Mouse (Mus musculus) cerebellum, adult 11-12 months (tissue): Measurements from ENCODE around the gene Ly6g6e.
"Not testable (repeated sequence)": the region's sequence is repeated elsewhere in the genome, so short reads cannot be mapped to it uniquely, and the experiment has no call there.

Experiments used
- DNase-seq: peaks from one replicate; pipeline ENCODE4 v3.0.0; 2022

The Ly6g6e gene

DNA sequence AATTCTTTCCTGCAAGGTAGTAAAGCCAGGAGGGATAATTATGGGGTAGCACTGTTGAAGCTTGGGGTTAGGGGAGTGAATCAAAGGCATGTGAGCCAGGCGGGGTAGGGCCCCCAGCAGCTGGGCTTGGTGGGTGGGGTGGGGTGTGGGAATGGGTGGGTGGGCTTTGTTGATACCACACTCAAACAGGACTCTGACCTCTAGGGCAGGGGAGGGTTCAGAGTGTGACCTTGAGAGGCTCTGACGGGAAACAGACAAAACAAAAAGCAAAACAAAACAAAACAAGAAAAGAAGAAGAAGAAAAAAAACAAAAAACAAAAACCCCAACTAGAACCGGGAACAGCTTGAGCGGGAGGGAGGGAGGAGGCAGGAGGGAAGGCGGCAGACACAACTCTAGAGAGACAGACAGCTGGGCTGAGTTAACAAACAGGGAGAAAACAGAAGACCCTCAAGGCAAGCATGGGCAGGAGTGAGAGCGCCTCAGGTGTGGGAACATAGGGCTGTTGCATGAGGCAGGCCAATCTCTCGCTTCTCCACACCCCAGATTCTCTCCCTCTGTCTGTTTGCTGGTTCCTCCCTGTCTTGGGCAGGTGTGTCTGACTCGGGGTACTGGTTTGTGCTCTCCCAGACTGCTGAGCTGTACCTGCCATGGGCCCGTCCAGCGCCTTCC, at the start of gene Ly6g6e:
Ly6g6e (plus strand) TSS at position 396 of the 670 bp plus-strand sequence.
- no peak for DNase-seq

DNA sequence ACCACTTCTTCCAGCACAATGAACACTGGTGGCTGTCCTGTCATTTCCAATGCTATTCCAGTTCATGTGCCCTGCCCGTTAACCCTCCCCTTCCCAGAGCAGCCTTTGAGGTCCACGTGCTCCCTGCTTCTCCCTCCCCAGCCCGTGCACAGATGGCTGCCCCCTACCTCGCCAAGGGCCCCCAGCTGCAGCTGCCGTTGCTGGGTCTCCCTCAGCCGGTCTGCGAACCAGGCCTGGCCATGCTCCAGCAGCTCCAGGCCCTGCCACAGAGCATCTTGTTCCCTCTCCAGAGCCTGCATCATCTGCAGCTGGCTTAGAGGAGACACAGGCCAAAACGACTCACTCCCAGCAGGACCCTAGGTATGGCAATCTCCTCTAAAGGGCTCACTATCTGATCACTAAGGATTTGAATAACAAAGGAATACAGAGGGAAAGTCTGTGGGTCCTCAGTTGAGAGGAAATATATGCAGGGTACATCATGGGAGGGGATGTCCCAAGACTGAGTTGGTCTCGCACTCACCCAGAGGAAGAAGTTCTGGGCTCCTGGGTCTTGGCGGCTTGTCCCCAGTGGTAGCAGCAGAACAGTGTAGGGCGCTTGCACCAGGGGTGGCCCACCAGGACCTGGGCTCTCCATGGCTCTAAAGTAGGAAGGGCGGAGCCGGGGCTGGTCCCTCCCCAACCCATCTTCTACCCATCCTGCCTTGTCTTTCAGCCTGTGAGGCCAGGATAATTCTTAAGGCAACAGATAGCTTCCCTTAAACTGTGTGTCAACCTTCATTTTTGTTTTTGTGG, 49.2 kb upstream of the Ly6g6e start, which contains the start of gene Sapcd1:
Sapcd1 (minus strand) TSS at position 740 of the 792 bp plus-strand sequence.
- DNase-seq, result peak; percentile 49

DNA sequence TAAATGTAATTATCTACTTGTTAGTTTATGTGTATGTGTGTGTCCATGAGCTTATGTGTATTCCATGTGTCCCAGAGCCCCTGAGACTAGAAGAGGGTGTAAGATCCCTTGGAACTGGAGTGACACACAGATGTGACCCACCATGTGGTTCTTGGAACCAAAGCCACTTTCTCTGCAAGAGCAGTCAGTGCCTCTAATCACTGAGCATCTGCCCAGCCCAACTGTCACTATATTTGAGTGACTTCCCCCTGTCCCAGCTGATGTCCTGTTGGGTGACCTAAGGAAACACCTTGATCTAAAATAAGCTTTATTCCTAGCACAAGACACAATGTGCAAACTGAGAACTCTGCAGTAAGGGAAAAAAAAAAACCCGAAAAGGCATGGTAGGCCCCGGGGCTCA, 48.4 kb upstream of the Ly6g6e start:
- DNase-seq, result no peak

GRCm38 (mm10) chr17:35029691-35030532, 46.8 kb upstream of the Ly6g6e start:
- no peak for DNase-seq

DNA sequence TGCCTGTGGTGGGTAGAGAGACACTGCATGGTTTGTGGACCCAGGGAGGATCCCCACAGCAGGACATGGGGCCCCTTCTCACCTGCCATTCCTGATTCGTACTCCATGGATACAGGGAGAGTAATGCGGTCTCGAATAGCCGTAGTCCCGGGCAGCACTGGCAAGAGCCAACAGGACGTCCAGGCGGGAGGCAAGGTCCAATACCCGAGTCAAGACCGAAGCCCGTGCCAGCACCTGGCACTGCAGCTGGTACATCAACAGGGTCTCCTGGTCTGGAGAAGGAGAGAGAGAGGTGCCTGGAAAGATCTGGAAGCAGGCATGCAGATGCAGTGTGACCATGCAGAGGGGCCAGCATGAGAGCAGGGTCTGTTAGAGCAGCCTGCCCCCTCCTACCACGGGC, 45.4 kb upstream of the Ly6g6e start:
- no peak for DNase-seq

DNA sequence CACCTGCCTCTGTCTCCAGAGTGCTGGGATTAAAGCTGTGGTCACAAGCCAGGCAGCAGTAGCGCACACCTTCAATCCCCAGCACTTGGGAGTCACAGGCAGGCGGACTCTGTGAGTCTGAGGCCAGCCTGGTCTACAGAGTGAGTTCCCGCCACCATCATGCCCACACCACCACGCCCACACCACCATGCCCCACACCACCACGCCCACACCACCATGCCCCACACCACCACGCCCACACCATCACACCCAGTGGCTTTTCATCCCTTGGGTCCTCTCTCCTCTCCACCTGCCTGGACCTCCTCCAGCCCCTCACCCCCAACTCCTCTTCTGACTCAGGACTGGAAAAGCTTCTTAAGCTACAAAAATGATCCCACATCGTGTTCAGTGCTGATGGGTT, 44.8 kb upstream of the Ly6g6e start:
- no peak for DNase-seq

DNA sequence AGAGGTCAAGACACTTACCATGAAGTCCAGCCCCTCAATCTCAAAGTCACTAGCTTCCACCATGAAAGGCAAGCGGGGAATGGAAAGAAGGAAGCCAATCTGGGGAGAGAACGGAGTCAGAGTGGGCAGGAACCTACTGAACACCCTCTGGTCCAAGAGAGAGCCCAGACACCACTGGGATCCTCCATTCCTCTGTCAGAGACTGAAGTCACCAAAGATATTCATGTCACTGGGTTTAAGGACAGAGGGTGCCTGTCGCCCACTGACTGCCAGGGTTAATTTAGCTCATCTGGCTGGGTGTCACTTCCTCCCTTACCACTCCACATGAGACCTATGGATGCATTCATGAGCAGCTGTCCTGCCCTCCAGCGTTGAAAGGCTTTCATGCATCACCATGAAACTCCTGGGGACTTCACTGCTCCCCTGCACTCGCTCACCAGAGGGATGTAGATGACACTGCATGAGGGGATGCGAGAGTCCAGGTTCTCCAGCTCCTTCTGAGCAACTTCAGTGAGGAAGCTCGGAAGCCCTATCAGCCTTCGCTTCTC, 44.3 kb upstream of the Ly6g6e start:
- DNase-seq, result no peak

- DNase-seq, result not testable (repeated sequence)
Observed at GRCm38 (mm10) chr17:35033703-35034102, 43.0 kb upstream of the Ly6g6e start.

- no peak for DNase-seq
Observed at GRCm38 (mm10) chr17:35034896-35035295, 41.8 kb upstream of the Ly6g6e start.

DNA sequence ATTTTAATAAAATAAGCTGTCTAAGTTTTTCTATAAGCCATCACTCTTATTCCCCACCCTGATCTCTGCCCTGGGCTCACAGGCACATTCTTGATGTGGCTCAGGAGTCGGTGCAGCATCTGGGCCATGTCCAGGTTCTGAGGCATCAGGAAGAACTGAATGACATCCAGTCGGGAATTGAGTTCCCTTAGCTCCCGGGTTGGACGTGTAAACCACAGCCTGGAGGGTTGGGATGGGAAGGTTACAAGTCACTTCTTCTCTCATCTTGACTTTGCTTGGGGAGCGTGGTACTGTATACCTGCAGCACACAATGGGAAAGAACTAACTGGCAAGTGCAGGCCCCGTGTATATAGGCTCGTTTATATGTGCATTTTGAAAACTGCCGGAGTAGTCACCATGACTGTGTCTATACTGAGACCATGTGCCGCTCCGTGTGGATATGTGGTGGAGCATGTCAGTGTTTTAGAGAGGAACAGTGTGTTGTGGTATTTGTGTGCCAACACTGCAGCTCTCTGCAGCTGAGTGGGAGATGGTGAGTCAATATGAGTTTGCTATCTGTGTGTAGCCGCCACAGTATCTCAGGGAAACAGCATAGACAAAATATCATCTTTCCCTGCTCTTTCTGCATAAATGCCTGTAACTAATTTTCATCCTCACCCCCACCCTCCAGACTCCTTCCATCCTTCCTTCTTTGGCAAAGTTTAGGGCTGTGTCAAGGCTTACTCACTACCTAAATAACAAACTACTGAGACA, 37.4 kb upstream of the Ly6g6e start:
- DNase-seq, result no peak

DNA sequence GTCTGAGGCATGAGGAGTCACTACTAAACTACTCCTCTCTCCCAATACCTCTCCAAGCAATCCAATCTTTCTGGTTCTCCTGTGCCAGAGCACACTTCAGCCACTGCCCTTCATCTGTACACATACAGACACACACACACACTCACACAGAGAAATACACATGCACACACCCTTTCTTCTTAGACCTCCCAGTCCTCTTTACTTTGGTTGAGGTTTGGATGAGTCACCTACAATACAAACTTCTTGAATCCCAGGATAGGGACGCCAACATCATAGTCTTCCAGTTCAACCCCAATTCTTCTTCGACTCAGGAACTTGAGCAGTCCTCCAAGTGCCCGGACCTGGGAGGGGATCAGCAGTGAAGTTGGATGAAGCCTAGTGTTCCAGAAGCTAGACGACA, 32.9 kb upstream of the Ly6g6e start:
- DNase-seq, result no peak

GRCm38 (mm10) chr17:35044904-35045806, 31.5 kb upstream of the Ly6g6e start:
- DNase-seq, result no peak

DNA sequence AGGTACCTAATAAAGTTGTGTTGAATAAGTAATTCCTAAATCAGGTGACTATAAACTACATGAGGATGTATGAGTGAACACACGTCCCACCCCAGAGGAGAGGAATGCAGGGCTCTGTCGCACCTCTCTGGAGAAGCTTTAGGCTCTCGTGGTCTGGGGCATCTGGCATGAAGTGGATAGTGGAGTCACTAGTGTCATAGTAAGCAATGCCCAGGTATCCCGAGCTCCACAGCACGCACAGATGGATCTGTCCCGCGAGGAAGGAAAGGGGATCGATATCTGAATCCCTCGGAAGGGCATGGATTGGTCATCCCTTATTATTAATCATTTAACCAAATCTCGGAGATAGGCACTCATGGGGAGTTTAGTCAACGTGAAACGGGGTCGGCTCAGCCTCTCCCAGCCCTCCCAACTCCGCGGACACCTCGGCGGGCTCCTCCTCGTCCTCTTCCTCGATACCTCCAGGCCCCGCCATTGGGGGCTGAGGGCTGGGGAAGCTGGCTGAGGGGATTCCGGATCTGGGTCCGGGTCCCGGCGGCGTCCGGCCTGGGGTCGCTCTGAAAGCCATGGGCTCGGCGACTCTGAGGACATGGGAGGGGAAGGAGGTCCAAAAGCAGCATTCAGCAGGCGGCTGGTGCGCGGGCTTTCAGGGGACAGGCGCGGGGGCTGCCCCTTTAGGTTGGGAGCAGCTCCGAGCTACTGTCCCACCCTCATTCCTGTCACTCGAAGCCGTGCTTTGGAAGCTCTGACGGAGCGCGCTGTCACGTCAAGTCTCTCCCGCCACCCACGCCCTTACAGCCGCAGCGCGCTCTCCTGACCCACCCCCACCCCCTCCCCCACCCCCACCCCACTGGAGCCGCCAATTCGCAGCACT, 30.7 kb upstream of the Ly6g6e start:
- no peak for DNase-seq

GRCm38 (mm10) chr17:35046681-35047455, 29.8 kb upstream of the Ly6g6e start, which contains the start of gene Msh5:
Gene Msh5, minus strand, starts transcription at chr17:35046745.
- peak; percentile 97 for DNase-seq

GRCm38 (mm10) chr17:35047688-35048087, 29.0 kb upstream of the Ly6g6e start:
- no peak for DNase-seq

GRCm38 (mm10) chr17:35048149-35048931, 28.4 kb upstream of the Ly6g6e start:
- no peak for DNase-seq

DNA sequence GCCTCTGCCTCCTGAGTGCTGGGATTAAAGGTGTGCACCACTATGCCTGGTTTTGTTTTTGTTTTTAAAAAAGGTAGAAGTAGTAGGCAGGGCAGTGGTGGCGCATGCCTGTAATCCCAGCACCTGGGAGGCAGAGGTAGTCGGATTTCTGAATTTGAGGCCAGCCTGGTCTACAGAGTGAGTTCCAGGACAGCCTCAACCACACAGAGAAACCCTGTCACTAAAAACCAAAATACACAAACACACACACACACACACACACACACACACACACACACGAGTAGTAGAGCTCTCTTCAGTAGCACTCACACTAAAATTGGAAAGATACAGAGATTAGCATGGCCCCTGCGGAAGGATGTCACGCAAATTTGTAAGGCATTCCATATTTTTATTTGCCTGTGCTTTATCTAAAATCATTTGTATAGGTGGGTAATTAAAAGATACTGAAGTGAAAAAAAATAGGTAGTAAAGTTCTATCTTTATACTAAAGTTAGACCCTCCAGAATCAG, 27.7 kb upstream of the Ly6g6e start:
- DNase-seq, result no peak

DNA sequence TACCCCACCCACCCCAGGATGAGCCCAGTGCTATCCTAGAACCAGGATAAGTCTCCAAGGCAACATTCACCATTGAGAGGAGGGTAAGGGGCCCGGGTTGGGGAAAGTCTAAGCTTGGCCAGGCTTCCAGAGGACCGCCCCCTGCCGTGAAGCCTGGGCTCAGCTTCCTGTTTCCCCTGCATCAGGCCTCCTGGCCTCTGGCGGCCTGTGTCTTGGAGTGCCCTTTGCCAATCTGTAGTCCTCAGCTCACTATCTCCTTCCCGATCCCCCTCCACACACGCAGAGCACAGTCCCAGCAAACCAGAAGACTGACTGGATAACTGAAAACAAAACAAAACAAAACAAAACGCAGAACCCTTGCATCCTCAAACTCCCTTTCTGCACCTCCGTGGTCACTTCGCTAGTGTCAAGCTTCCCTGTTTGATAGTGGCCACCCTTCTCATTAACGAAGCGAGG, 27.1 kb upstream of the Ly6g6e start, which contains the start of gene Clic1:
Clic1 (plus strand) TSS at position 406 of the 456 bp plus-strand sequence.
- peak; percentile 38 for DNase-seq
